Mouse (Mus musculus) olfactory bulb, adult 2 months (tissue): Measurements from ENCODE around the gene Cdkl2.

ENCODE experiments used
- CTCF ChIP-seq: fragments of 200-500 bp; IDR thresholded peaks from 2 replicates; pipeline ENCODE4 v1.5.1; 2012; ENCODE audit warnings: low read depth, mild to moderate bottlenecking, low read length, moderate library complexity; ENCODE audit not compliant: insufficient read depth
- POLR2A ChIP-seq: fragments of 200-500 bp; IDR thresholded peaks from 2 replicates; pipeline ENCODE4 v1.6.1; 2012; ENCODE audit warnings: mild to moderate bottlenecking, low read depth, low read length, moderate library complexity; ENCODE audit not compliant: insufficient read depth

DNA sequence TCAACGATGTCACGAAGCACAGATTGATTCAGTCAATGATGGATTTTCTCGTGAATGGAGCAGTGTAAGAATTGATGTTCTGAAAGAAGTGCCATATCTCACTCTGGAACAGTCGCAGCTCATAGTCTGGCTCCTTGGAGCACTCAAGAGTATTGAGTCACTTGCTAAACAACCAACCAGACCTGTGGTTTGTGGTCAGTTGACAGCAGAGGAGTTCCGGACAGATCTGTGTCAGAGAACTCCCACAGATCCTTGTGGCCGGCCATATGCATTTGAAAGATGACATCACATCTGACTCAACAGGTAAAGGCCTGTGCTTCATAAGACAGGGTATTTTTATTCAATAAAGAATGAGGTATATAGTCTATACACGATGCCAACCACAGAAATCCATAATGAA, 69.7 kb downstream of the Cdkl2 start:
- no peak for TF ChIP-seq POLR2A
- TF ChIP-seq CTCF, result no peak
